Mouse (Mus musculus) T-helper 1 cell (primary cell): ENCODE results near the gene Olfr1448.
"Not testable (repeated sequence)": the region's sequence is repeated elsewhere in the genome, so short reads cannot be mapped to it uniquely, and the experiment has no call there.

Experiments
- in situ Hi-C: fragments of 300-600 bp; cut with MboI, MseI; formaldehyde crosslinking; loops from one replicate; pipeline ENCODE4 v1.15.1; 2025; ENCODE audit warnings: high pct_unique_total_duplicates

The Olfr1448 gene

GRCm38 (mm10) chr19:12924319-12924718 lies at the start of gene Olfr1448:
Olfr1448 (minus strand) TSS chr19:12924419.
- in situ Hi-C loops = no loop called here

- in situ Hi-C loops = not testable (repeated sequence)
Observed at GRCm38 (mm10) chr19:12970082-12970481, 45.9 kb upstream of the Olfr1448 start.

- in situ Hi-C loops = no loop called here
Observed at GRCm38 (mm10) chr19:12949958-12950357, 25.7 kb upstream of the Olfr1448 start, which contains the start of gene Olfr1450. Olfr1450 (plus strand) TSS chr19:12950258.

GRCm38 (mm10) chr19:12930540-12930939 lies 6.3 kb upstream of the Olfr1448 start, which contains the start of gene Olfr1449:
Olfr1449 (plus strand) TSS chr19:12930840.
- in situ Hi-C loops = no loop called here

GRCm38 (mm10) chr19:12903643-12904042 lies 20.6 kb downstream of the Olfr1448 start, which contains the start of gene Olfr1447:
Olfr1447 (minus strand) TSS chr19:12903743.
- in situ Hi-C loops = no loop called here

- in situ Hi-C loops = no loop called here
Observed at GRCm38 (mm10) chr19:12893424-12893823, 30.8 kb downstream of the Olfr1448 start, which contains the start of gene Olfr1446. Olfr1446 (minus strand) TSS chr19:12893524.

- in situ Hi-C loops = no loop called here
Observed at GRCm38 (mm10) chr19:12883555-12883954, 40.7 kb downstream of the Olfr1448 start, which contains the start of gene Olfr1445. Olfr1445 (plus strand) TSS chr19:12883855.
